Mouse (Mus musculus) adrenal gland, postnatal 14 days (tissue): Measurements from ENCODE around the gene Myrf. TPM values are rescaled to one million over a fixed set of nuclear protein-coding genes. Genes with fewer than 3 reads are reported as not detected.

Experiments used
- DNase-seq: peaks from one replicate; pipeline ENCODE4 v3.0.0; 2021; ENCODE audit warnings: mixed read lengths
- total RNA-seq: library from RNA; stranded (reverse); gene quantifications from 2 replicates; pipeline ENCODE4 v1.2.3, GENCODE M21; 2021

Gene Myrf
- total RNA-seq, 1 experiment from 2014 or later = 4.7 TPM

- DNase-seq = no peak
Observed at GRCm38 (mm10) chr19:10248128-10248527, 7.6 kb upstream of the Myrf start.

GRCm38 (mm10) chr19:10247165-10247564, 6.6 kb upstream of the Myrf start:
- DNase-seq = no peak

DNA sequence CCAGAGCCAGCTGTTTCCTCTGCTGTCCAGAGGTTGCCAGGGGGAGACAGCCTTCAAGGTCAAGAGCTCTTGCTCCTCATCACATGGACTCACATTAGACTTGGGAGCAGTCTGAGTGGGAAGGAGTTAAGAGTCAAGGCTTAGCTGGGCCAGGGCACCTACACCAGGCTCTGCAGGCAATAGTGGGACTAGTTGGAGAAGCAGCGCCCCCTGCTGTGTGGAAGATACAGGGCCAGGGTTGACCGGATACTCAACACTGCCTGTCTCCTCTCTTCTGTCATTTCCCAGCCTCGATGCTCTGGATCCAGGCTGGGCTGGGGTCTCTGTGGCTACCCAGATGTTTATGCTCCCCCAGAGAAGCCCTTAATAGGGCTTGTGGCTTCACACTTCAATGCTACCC, 3.6 kb upstream of the Myrf start:
- DNase-seq = peak; percentile 81

GRCm38 (mm10) chr19:10242916-10243315, 2.4 kb upstream of the Myrf start:
- DNase-seq = no peak

GRCm38 (mm10) chr19:10239975-10240653, 434 bp downstream of the Myrf start:
- no peak for DNase-seq

GRCm38 (mm10) chr19:10239419-10239818, 1.1 kb downstream of the Myrf start:
- DNase-seq = no peak

DNA sequence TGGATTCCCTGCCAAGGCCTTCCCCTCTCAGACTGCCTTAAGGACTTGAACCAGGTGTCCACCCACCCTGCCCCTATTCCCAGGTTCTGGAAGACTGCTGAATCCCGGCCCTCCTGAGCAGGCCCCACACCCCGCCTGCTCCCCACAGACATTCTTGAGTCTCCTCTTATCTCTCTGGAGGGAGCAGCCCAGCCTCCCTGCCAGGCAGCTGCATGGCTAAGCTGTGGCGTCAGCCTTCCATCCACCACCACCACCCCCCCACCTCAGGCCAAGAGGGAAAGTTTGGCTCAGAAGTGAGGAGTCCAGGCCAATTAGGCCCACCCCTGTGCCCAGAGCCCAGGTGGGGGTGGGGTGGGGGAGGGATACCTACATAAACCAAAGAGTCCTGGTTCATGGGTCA, 2.1 kb downstream of the Myrf start:
- no peak for DNase-seq

GRCm38 (mm10) chr19:10235784-10236565, 4.6 kb downstream of the Myrf start:
- peak; percentile 17 for DNase-seq

- DNase-seq = no peak
Observed at GRCm38 (mm10) chr19:10232327-10233017, 8.1 kb downstream of the Myrf start.

DNA sequence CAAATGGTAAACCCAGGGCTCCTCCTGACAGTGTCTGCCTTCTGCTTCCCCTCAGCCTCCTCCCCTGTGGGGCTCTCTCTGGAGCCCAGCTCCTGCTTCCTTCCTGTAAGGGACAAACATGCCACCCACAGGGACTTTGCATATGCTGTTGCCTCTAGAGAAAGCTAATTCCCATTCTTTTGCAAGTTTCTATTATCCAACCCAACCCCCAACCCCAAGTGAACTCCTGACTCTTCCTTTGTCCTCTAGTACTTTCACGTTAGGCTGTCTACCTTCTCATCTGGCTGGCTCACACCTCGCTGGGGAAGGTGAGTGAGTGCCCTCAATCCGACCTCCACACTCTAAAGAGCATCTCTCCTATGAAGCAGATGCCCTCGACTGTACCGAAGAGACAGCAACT, 8.7 kb downstream of the Myrf start:
- no peak for DNase-seq

- no peak for DNase-seq
Observed at GRCm38 (mm10) chr19:10231016-10231415, 9.5 kb downstream of the Myrf start.

DNA sequence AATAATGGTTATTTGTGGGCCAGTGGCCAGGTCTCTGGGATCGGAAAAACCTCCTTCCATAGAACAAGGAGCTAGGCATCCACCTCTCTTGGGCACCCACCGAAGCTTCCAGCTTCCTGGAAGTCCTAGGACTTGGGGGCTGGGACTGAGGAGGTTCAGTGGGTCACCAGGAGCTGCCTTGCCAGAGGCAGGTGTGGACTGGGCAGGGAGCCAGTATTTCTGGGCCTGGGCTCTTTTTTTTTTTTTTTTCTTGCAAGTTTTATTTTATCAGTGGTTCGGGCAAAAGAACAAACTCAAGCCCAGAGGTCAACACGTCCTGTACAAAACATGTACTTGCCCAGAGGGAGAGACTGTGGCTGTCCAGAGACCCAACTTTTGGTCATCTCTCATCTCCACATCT, 14.8 kb downstream of the Myrf start:
- no peak for DNase-seq

DNA sequence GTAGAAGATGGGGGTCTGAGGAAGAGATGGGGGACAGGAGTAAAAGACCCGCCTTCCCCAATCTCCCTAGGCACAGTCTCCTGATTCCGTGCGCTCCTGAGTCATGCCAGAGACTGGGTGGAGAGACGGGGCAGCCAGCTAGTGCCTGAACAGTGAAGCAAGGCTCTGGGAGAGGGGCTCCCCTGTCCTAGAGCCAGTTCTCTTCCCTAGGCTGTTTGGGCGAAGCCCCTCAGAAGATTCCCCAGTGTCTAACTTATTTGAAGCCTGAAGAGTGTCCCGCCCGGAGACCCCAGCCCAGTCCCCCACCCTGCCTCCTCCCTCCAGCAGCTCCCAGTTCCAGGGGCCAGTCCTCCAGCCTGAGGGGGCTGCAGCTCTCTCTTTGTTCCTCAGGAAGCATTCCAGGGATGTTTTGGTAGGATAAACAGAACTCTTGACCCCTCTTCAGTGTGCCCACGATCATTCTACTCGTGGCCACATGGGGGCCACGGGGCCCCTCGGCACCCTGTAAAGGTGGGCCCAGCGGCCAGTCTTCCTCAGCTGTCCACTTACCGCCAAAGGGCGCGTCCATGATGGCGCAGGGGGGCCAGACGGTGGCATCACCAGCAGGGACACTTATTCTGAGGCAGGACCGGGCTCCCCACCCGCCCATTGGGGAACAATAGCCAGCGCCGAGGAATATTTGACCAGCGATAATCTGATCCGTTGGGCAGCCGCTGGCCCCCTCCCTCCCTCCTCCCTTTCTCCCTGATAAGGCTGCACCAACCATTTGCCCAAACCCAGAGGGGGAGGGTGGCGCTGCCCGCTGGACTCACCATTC, 15.7 kb downstream of the Myrf start:
- DNase-seq = no peak

DNA sequence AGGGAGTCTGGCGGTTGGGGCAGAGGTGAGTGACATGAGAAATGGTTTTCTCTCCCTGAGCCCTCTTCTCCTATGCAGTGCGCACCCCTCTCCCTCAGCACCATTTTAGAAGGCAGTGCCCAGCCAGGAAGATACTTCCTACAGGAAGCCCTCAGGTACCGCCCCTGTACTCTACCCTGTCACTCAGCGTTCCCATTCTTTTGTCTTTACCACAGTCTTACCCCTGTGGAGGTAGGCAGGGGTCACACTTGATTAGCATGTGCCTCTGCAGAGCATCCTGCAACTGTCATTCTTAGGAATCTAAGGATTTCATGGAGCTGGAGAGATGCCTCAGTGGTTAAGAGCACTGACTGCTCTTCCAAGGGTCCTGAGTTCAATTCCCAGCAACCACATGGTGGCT, 17.0 kb downstream of the Myrf start:
- no peak for DNase-seq

DNA sequence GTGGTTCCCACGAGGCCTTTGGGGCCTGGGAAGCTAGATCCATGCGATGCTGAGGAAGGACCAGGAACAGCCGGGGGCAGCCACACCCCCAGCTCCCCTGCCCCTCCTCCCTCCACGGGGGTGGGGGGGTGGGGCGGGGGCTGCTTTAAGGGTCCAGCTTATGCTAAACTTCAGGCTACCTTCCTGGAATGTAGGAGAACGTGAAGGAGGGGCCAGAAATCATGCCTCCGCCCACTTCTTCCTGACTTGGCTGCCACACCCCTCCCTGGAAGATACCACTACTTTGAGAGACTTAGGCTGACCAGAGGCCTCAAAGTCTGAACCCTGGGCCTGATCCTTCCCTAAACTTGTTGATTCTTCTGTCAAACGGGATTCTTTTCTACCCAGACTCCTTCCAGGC, 17.9 kb downstream of the Myrf start:
- DNase-seq = no peak

GRCm38 (mm10) chr19:10221585-10221984, 19.0 kb downstream of the Myrf start:
- no peak for DNase-seq

DNA sequence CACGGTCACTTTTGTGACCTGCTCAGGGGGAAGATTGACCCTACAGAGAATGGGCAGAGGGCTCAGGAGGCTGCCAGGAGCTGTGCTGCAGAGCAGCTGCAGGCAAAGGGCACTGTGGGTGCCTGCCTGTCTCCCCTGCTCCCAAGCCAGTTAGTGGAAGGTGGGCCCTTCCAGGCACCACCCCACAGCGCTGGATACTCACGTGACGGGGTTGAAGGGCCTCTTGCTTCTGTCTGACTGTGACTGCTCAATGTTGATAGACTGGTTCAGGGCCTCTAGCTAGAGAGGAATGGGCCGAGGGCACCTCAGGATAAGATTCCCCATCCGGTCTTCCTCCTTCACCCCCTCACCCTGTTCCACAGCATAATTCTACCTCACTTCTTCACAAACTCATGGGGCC, 21.0 kb downstream of the Myrf start:
- DNase-seq = no peak

DNA sequence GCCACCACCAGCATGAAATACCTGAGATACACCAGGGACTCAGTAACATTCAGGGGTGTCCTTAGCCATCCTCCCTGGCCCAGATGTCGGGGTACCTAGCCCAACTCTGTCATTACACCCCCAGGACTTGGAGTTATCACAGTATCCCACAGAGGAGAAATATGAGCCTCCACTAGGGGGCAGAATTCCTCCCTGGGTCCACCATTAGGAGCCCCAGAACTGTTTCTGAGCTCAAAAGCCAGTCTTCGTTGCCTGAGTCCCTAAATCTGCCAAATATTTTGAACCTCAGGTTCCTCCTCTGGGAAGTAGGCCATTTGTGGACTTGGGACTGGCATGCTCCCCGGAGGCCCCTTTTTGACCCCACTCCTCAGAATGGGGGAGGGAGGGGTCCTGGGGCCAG, 21.4 kb downstream of the Myrf start:
- peak; percentile 76 for DNase-seq

- DNase-seq = no peak
Observed at GRCm38 (mm10) chr19:10216101-10216500, 24.4 kb downstream of the Myrf start.

GRCm38 (mm10) chr19:10213796-10214471, 26.6 kb downstream of the Myrf start:
- DNase-seq = peak; percentile 37

DNA sequence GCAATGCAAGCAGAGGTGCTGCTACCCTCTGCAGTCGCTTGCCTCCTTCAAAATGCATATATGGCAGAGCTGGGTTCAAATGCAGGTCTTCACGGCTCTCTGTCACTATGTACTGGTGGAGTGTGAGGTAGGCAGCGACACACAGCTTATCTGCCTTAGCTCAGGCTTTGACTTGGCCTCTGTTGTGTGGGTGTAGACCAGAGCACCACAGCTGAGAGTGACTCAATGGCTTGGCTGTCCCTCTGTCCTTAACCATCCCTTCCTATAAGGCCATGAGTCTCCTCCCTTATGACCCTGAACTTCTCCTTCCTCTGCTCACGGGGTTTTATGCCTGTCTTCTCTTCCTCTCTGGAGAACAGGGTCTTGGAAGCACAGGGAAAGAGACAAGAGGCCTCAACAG, 29.7 kb downstream of the Myrf start:
- DNase-seq = peak; percentile 43

DNA sequence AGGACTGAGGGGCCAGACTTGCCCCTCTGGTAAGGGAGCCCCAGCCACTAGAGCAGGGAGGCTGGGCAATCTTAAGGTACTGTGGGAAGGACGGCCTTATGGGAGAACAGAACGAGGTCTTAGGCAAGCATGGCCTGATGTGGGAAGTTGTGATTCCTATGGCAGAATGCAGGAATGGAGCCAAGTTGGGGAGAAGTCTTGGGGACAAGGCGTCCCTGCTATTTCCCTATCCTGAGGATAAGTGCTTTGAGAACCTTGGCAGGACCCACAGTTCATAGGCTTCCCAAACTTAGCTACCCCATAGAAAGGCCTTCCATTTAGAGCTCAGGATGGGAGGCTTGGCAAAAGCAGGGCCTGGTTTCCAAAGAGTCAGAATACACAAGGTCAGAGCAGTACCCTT, 31.7 kb downstream of the Myrf start:
- no peak for DNase-seq
